Mouse (Mus musculus): ENCODE results near the gene Depdc5.
"Not testable (repeated sequence)": the region's sequence is repeated elsewhere in the genome, so short reads cannot be mapped to it uniquely, and the experiment has no call there.

Depdc5 gene

GRCm38 (mm10) chr5:32914071-32914470 lies 50.6 kb downstream of the Depdc5 start:
- DNase-seq (ENCODE audit: low spot score in 2 of 2): no peak

- DNase-seq (ENCODE audit: low spot score in 2 of 2): not testable (repeated sequence)
Observed at GRCm38 (mm10) chr5:32919281-32919680, 55.8 kb downstream of the Depdc5 start.

- DNase-seq (ENCODE audit: low spot score in 2 of 2): no peak
Observed at GRCm38 (mm10) chr5:32922906-32923305, 59.4 kb downstream of the Depdc5 start.

GRCm38 (mm10) chr5:32930761-32931160 lies 67.3 kb downstream of the Depdc5 start:
- peak; percentile 56 to 67 for DNase-seq (ENCODE audit: low spot score in 2 of 2)

GRCm38 (mm10) chr5:32934654-32935053 lies 71.2 kb downstream of the Depdc5 start:
- no peak for DNase-seq (ENCODE audit: low spot score in 2 of 2)

GRCm38 (mm10) chr5:32940586-32940985 lies 77.1 kb downstream of the Depdc5 start:
- DNase-seq (ENCODE audit: low spot score in 2 of 2): no peak

- no peak for DNase-seq (ENCODE audit: low spot score in 2 of 2)
Observed at GRCm38 (mm10) chr5:32941209-32941924, 77.9 kb downstream of the Depdc5 start.

GRCm38 (mm10) chr5:32950077-32950476 lies 86.6 kb downstream of the Depdc5 start:
- DNase-seq (ENCODE audit: low spot score in 2 of 2): peak in 1 of 2 experiments; percentile 45

- DNase-seq (ENCODE audit: low spot score in 2 of 2): no peak
Observed at GRCm38 (mm10) chr5:32950702-32951274, 87.3 kb downstream of the Depdc5 start.

GRCm38 (mm10) chr5:32955716-32956115 lies 92.2 kb downstream of the Depdc5 start:
- DNase-seq (ENCODE audit: low spot score in 2 of 2): peak in 1 of 2 experiments; percentile 19

GRCm38 (mm10) chr5:32961616-32962015 lies 98.1 kb downstream of the Depdc5 start:
- DNase-seq (ENCODE audit: low spot score in 2 of 2): no peak

GRCm38 (mm10) chr5:32962581-32962980 lies 99.1 kb downstream of the Depdc5 start:
- no peak for DNase-seq (ENCODE audit: low spot score in 2 of 2)

GRCm38 (mm10) chr5:32976541-32976940 lies 113.0 kb downstream of the Depdc5 start:
- no peak for DNase-seq (ENCODE audit: low spot score in 2 of 2)

GRCm38 (mm10) chr5:32977179-32977578 lies 113.7 kb downstream of the Depdc5 start:
- no peak for DNase-seq (ENCODE audit: low spot score in 2 of 2)

- no peak for DNase-seq (ENCODE audit: low spot score in 2 of 2)
Observed at GRCm38 (mm10) chr5:32985379-32985778, 121.9 kb downstream of the Depdc5 start.

- DNase-seq (ENCODE audit: low spot score in 2 of 2): no peak
Observed at GRCm38 (mm10) chr5:32987873-32988272, 124.4 kb downstream of the Depdc5 start.

GRCm38 (mm10) chr5:32989959-32990640 lies 126.6 kb downstream of the Depdc5 start:
- DNase-seq (ENCODE audit: low spot score in 2 of 2): peak; percentile 62 to 81

- DNase-seq (ENCODE audit: low spot score in 2 of 2): peak; percentile 74 to 82
Observed at GRCm38 (mm10) chr5:32991152-32991551, 127.7 kb downstream of the Depdc5 start.

- DNase-seq (ENCODE audit: low spot score in 2 of 2): no peak
Observed at GRCm38 (mm10) chr5:32994471-32994870, 131.0 kb downstream of the Depdc5 start.

- no peak for DNase-seq (ENCODE audit: low spot score in 2 of 2)
Observed at GRCm38 (mm10) chr5:32995756-32996155, 132.3 kb downstream of the Depdc5 start.

- no peak for DNase-seq (ENCODE audit: low spot score in 2 of 2)
Observed at GRCm38 (mm10) chr5:32996560-32996959, 133.1 kb downstream of the Depdc5 start.

GRCm38 (mm10) chr5:32997686-32998085 lies 134.2 kb downstream of the Depdc5 start:
- DNase-seq (ENCODE audit: low spot score in 2 of 2): no peak

GRCm38 (mm10) chr5:32998783-32999182 lies 135.3 kb downstream of the Depdc5 start:
- no peak for DNase-seq (ENCODE audit: low spot score in 2 of 2)

All from frontal cortex, postnatal 36 days (tissue).